Mouse (Mus musculus) kidney, adult 2 months (tissue): Measurements from ENCODE around the gene C2cd4d.

Experiments
- CTCF ChIP-seq: fragments of 200-500 bp; conservative IDR thresholded peaks from 2 replicates; pipeline ENCODE4 v1.5.1; 2011; ENCODE audit warnings: low read depth, mild to moderate bottlenecking, control low read depth, low read length, moderate library complexity, mixed read lengths; ENCODE audit not compliant: insufficient read depth, insufficient read length
- POLR2A ChIP-seq: fragments of 200-500 bp; IDR thresholded peaks from one replicate; pipeline ENCODE4 v1.6.1; 2011; ENCODE audit warnings: low read depth, low read length, control low read depth

DNA sequence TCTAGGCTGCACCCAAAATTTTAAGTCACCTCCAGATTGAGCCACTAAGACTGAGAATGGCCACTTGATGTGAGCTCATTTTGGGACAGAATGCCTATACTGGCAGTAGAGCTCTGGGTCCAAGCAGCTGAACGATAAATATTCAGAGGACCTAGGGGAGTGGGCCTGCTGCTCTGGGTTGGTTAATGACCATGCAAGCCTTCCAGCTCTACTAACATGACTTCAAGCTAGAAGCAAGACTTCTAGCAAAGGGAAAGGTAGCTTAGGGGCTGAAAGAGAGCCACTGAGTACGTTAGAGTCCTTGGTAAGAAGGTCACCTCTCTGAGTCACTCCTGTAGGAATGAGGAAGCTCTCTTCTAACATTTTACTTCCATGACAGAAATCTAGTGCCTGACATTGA, 29.9 kb downstream of the C2cd4d start:
- TF ChIP-seq POLR2A (no peak), CTCF (no peak)
